ENCODE assay signal across 8 mouse cellular contexts in genomic region chr10:23349392-23350010, GRCm38 (mm10). TPM values are rescaled to one million over a fixed set of nuclear protein-coding genes. Genes with fewer than 3 reads are reported as not detected.
DNase-seq lines count a peak whose midpoint lies in the region; ATAC-seq lines count a peak whose summit lies in the region.

No protein-coding gene starts in this region.

- peak overlapping the region; percentile 79 for H3K9ac ChIP-seq in limb, embryonic 11.5 days (ENCODE audit: low read length)
- H3K9ac ChIP-seq in neural tube, embryonic 15.5 days (replicated peaks) = peak overlapping the region; percentile 50

- peak overlapping the region; percentile 86 for H3K27ac ChIP-seq in limb, embryonic 11.5 days (replicated peaks; ENCODE audit: low read depth, low read length)
- no peak overlapping the region for H3K27ac ChIP-seq in neural tube, embryonic 15.5 days (replicated peaks)

- H3K9me3 ChIP-seq in limb, embryonic 11.5 days (ENCODE audit: control insufficient read depth, low read length) = no peaks in the 10 kb centered on the region
- no peaks in the 10 kb centered on the region for H3K9me3 ChIP-seq in neural tube, embryonic 15.5 days (replicated peaks)

- 0 out of 2 replicates have a peak, but pooled peaks have one; percentile 14 for ATAC-seq in granulocyte monocyte progenitor cell, adult 5-6 weeks (replicated peaks; ENCODE audit: poor library complexity, severe bottlenecking)
- ATAC-seq in limb, embryonic 11.5 days (ENCODE audit: insufficient number of reproducible peaks, low FRiP score, low TSS enrichment, low read depth) = peak; percentile 40; the same call in 1 of the 2 replicates
- ATAC-seq in neural tube, embryonic 15.5 days (ENCODE audit: low FRiP score) = peak; percentile 58

- H3K27me3 ChIP-seq in limb, embryonic 11.5 days (ENCODE audit: control insufficient read depth, insufficient read depth, low read length) = no peaks in the 10 kb centered on the region
- peaks cover 25% of the 10 kb centered on the region for H3K27me3 ChIP-seq in neural tube, embryonic 15.5 days (replicated peaks)

- WGBS in limb, embryonic 11.5 days = under 1% methylated on average over 32 of the region's 33 CpGs
- WGBS in neural tube, embryonic 15.5 days = under 1% methylated on average over 30 of the region's 33 CpGs

- peak overlapping the region; percentile 69 for H3K4me3 ChIP-seq in limb, embryonic 11.5 days (ENCODE audit: low read depth, low read length)
- peak overlapping the region; percentile 53 for H3K4me3 ChIP-seq in neural tube, embryonic 15.5 days (replicated peaks)

- 0 out of 2 replicates have a peak, but pooled peaks cover 2% of the 10 kb centered on the region for H3K4me1 ChIP-seq in limb, embryonic 11.5 days (ENCODE audit: control insufficient read depth, insufficient read depth, low read length)
- peaks cover 23% of the 10 kb centered on the region for H3K4me1 ChIP-seq in neural tube, embryonic 15.5 days

- peak; percentile 27 to 35 for DNase-seq in cerebellum, postnatal 14 days
- DNase-seq in cerebellum, adult 18-20 months = no peak
- peak; percentile 25 for DNase-seq in right cerebral cortex, postnatal 10 days (ENCODE audit: low spot score in 2 of 2)
- DNase-seq in right cerebral cortex, adult 18-20 months = no peak
- DNase-seq in limb, embryonic 11.5 days (ENCODE audit: low spot score) = peak; percentile 61
- DNase-seq in lung, postnatal 25 days (ENCODE audit: low spot score) = no peak

- no peaks in the 10 kb centered on the region for H3K36me3 ChIP-seq in limb, embryonic 11.5 days (ENCODE audit: control insufficient read depth, insufficient read depth, low read length)
- H3K36me3 ChIP-seq in neural tube, embryonic 15.5 days = no peaks in the 10 kb centered on the region

- H3K4me2 ChIP-seq in limb, embryonic 11.5 days (ENCODE audit: low read depth, severe bottlenecking) = peak overlapping the region; percentile 88
- H3K4me2 ChIP-seq in neural tube, embryonic 15.5 days = peak overlapping the region; percentile 94

RNA-seq across cellular contexts. Expression of gene Eya4, which starts 1.1 kb away (rescaled TPM):
- not detected in 2 replicates for total RNA-seq in granulocyte monocyte progenitor cell, adult 5-6 weeks (2014; fragmentation: Nextera tagmentation)
- 0.09 TPM in 1 of 2 replicates, not detected in the other for total RNA-seq in granulocyte monocyte progenitor cell, adult 5-6 weeks (2017)
- polyA plus RNA-seq in limb, embryonic 11.5 days (2014; fragmentation: Nextera tagmentation; extraction: Ambion mirVana) = 8.9 and 12.0 TPM in 2 replicates
- polyA plus RNA-seq in neural tube, embryonic 15.5 days (2015; fragmentation: Nextera tagmentation; extraction: Ambion mirVana) = 0.77 and 2.0 TPM in 2 replicates

Comparison
In these comparisons a context has a peak if more than half of its experiments do, and no peak if none do; other contexts are left out.
1. DNase-seq: peak in cerebellum, postnatal 14 days (2 of 2), right cerebral cortex, postnatal 10 days (2 of 2) and limb, embryonic 11.5 days (single experiment); none in cerebellum, adult 18-20 months (0 of 2), right cerebral cortex, adult 18-20 months (single experiment) and lung, postnatal 25 days (single experiment).
2. Peak in every context shown above with its lines, with median percentiles within 50 percentile points of each other: ATAC-seq.